Mouse (Mus musculus) fat pad, adult 2 months (tissue): ENCODE measurements around the gene Ndc80.
"Not testable (repeated sequence)": the region's sequence is repeated elsewhere in the genome, so short reads cannot be mapped to it uniquely, and the experiment has no call there.

Experiments used
- DNase-seq: peaks from one replicate; pipeline ENCODE4 v3.0.0-alpha.2; 2011; ENCODE audit warnings: low read depth, low spot score; ENCODE audit errors: extremely low read depth

Ndc80 gene

GRCm38 (mm10) chr17:71479381-71479901, 47.2 kb downstream of the Ndc80 start:
- no peak for DNase-seq

GRCm38 (mm10) chr17:71477481-71477880, 49.2 kb downstream of the Ndc80 start:
- no peak for DNase-seq

GRCm38 (mm10) chr17:71476346-71477020, 50.2 kb downstream of the Ndc80 start:
- DNase-seq, result no peak

GRCm38 (mm10) chr17:71475705-71476089, 51.0 kb downstream of the Ndc80 start:
- DNase-seq, result no peak

GRCm38 (mm10) chr17:71474762-71475704, 51.6 kb downstream of the Ndc80 start, which contains the start of gene Smchd1:
Gene Smchd1 (minus strand): TSS chr17:71475343.
- no peak for DNase-seq

GRCm38 (mm10) chr17:71474128-71474527, 52.5 kb downstream of the Ndc80 start:
- DNase-seq, result no peak

- no peak for DNase-seq
These were observed 55.4 kb downstream of the Ndc80 start for GRCm38 (mm10) chr17:71471261-71471660.

- DNase-seq, result no peak
These were observed 66.3 kb downstream of the Ndc80 start for GRCm38 (mm10) chr17:71460312-71460711.

- DNase-seq, result no peak
These were observed 66.8 kb downstream of the Ndc80 start, which contains the start of gene Gm4707 for GRCm38 (mm10) chr17:71459818-71460217. Gene Gm4707 (minus strand): TSS chr17:71459918.

- not testable (repeated sequence) for DNase-seq
These were observed 69.3 kb downstream of the Ndc80 start for GRCm38 (mm10) chr17:71457361-71457760.
